Mouse (Mus musculus): ENCODE data around the gene Prl8a9. TPM values are rescaled to one million over a fixed set of nuclear protein-coding genes. Genes with fewer than 3 reads are reported as not detected.

The Prl8a9 gene
- not detected for polyA plus RNA-seq (2021)

GRCm38 (mm10) chr13:27564506-27564905 is at the start of gene Prl8a9:
TSS of gene Prl8a9 (minus strand) at chr13:27564606.
- in situ Hi-C loops (cut with MboI; ENCODE audit: low pct_unique_long_range_greater_than_20kb): no loop called here
- TF ChIP-seq CTCF (IDR thresholded peaks at IDR 0.05): no peak
- H3K27me3 ChIP-seq: no peaks in the 10 kb centered on the region
- DNase-seq (ENCODE audit: low read depth, low spot score) (no peak), ATAC-seq (no peak)
- POLR2A ChIA-PET: no interaction called here
- CTCF ChIA-PET: no interaction called here

GRCm38 (mm10) chr13:27610482-27610881 is 46.1 kb upstream of the Prl8a9 start, which contains the start of gene Prl7b1:
TSS of gene Prl7b1 (minus strand) at chr13:27610582.
- ChIA-PET CTCF (no interaction called here), POLR2A (no interaction called here)
- in situ Hi-C loops (cut with MboI; ENCODE audit: low pct_unique_long_range_greater_than_20kb): no loop called here
- H3K27me3 ChIP-seq: no peaks in the 10 kb centered on the region
- no peak for TF ChIP-seq CTCF (IDR thresholded peaks at IDR 0.05)
- DNase-seq (ENCODE audit: low read depth, low spot score) (no peak), ATAC-seq (no peak)

DNA sequence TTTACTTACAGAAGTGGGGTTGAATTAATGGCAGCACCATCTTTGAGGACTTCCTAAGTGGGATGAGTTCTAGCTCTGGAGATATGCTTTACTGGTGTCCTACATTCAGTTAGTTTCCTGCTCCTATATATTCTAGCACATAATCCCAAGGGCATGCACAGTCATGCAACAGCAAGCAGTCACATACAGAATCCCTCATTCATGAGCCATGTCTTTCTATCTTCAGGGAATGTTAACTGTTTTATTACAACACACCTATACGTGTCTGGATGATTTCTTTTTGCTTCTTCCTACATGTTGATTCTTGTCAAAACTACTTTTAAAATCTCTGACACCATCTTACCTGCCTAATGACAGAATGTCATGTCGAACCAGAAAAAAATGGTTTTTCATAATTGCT is 17.7 kb upstream of the Prl8a9 start, which contains the start of gene Prl8a1:
TSS of gene Prl8a1 (minus strand) at position 101 of the 400 bp plus-strand sequence.
- ChIA-PET CTCF (no interaction called here), POLR2A (no interaction called here)
- ATAC-seq: no peak
- TF ChIP-seq CTCF (IDR thresholded peaks at IDR 0.05): no peak
- DNase-seq (ENCODE audit: low read depth, low spot score): no peak
- in situ Hi-C loops (cut with MboI; ENCODE audit: low pct_unique_long_range_greater_than_20kb): no loop called here
- no peaks in the 10 kb centered on the region for H3K27me3 ChIP-seq

GRCm38 (mm10) chr13:27553336-27553735 is 11.1 kb downstream of the Prl8a9 start:
- no peak for ATAC-seq
- ChIA-PET POLR2A (no interaction called here), CTCF (no interaction called here)
- in situ Hi-C loops (cut with MboI; ENCODE audit: low pct_unique_long_range_greater_than_20kb): no loop called here
- no peak for DNase-seq (ENCODE audit: low read depth, low spot score)
- TF ChIP-seq CTCF (IDR thresholded peaks at IDR 0.05): no peak
- H3K27me3 ChIP-seq: no peaks in the 10 kb centered on the region

- ChIA-PET POLR2A (interaction anchor here (0.6 kb wide), 1 partner anchor 1311 kb away, joined by 3 read pairs; no protein-coding TSS in a partner anchor), CTCF (no interaction called here)
- no peak for ATAC-seq
- no peaks in the 10 kb centered on the region for H3K27me3 ChIP-seq
- DNase-seq (ENCODE audit: low read depth, low spot score): no peak
- no peak for TF ChIP-seq CTCF (IDR thresholded peaks at IDR 0.05)
- in situ Hi-C loops (cut with MboI; ENCODE audit: low pct_unique_long_range_greater_than_20kb): no loop called here
Observed at GRCm38 (mm10) chr13:27523156-27523555, 41.2 kb downstream of the Prl8a9 start.

DNA sequence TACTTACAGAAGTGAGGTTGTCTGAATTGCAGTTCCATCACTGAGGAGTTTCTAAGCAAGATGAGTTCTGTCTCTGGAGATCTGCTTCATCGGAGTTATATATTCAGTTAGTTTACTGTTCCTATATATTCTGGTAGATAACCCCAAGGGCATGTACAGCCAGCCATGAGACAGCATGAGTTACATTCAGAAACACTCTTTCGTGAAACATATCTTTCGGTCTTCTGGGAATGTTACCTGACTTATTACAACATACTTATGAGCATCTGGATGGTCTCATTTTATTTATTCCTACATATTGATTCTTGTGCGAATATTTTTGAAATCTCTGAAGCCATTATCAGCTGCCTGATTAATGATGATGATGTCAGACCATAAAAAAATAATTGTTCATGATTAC is 51.3 kb downstream of the Prl8a9 start, which contains the start of gene Prl8a8:
TSS of gene Prl8a8 (minus strand) at position 101 of the 400 bp plus-strand sequence.
- ChIA-PET CTCF (no interaction called here), POLR2A (no interaction called here)
- in situ Hi-C loops (cut with MboI; ENCODE audit: low pct_unique_long_range_greater_than_20kb): no loop called here
- TF ChIP-seq CTCF (IDR thresholded peaks at IDR 0.05): no peak
- ATAC-seq (no peak), DNase-seq (ENCODE audit: low read depth, low spot score) (no peak)
- no peaks in the 10 kb centered on the region for H3K27me3 ChIP-seq

Other genes starting within 250 kb of the Prl8a9 start
- gene Prl8a2, start 218.9 kb downstream of the Prl8a9 start, polyA plus RNA-seq (2021): not detected
- not detected for gene Prl2b1, start 173.8 kb downstream of the Prl8a9 start, polyA plus RNA-seq (2021)
- gene Prl8a6, start 125.9 kb downstream of the Prl8a9 start, polyA plus RNA-seq (2021): not detected
- gene Prl8a8, start 51.4 kb downstream of the Prl8a9 start, polyA plus RNA-seq (2021): not detected
- gene Prl8a1, start 17.6 kb upstream of the Prl8a9 start, polyA plus RNA-seq (2021): not detected
- gene Prl7b1, start 46.0 kb upstream of the Prl8a9 start, polyA plus RNA-seq (2021): not detected
- gene Prl7a1, start 77.9 kb upstream of the Prl8a9 start, polyA plus RNA-seq (2021): 0.31 TPM
- gene Prl7a2, start 103.4 kb upstream of the Prl8a9 start, polyA plus RNA-seq (2021): 0.13 TPM
- gene Prl7d1, start 152.1 kb upstream of the Prl8a9 start, polyA plus RNA-seq (2021): not detected
- not detected for gene Prl7c1, start 216.2 kb upstream of the Prl8a9 start, polyA plus RNA-seq (2021)
- not detected for gene Prl2a1, start 237.0 kb upstream of the Prl8a9 start, polyA plus RNA-seq (2021)